Mouse (Mus musculus): Measurements from ENCODE around the gene Cys1. TPM values are rescaled to one million over a fixed set of nuclear protein-coding genes. Genes with fewer than 3 reads are reported as not detected.

Cys1 gene
- polyA plus RNA-seq, 1 experiment from 2014 or later = 1.3 TPM

- Histone ChIP-seq H3K4me1 (ENCODE audit: insufficient read depth) (no peaks in the 10 kb centered on the region), H3K36me3 (ENCODE audit: insufficient read depth) (no peaks in the 10 kb centered on the region), H3K4me3 (ENCODE audit: low read depth, low read length) (no peak overlapping the region), H3K9me3 (ENCODE audit: low read depth, low read length) (no peaks in the 10 kb centered on the region), H3K27ac (ENCODE audit: low read depth) (no peak overlapping the region), H3K9ac (no peak overlapping the region), H3K4me2 (no peak overlapping the region), H3K27me3 (ENCODE audit: insufficient read depth, low read length) (no peaks in the 10 kb centered on the region)
- no peak for ATAC-seq (ENCODE audit: insufficient read depth)
- DNase-seq = no peak
- no peak for TF ChIP-seq CTCF (IDR thresholded peaks at IDR 0.05; ENCODE audit: low read depth)
- WGBS = 78% methylated on average over 4 of the region's 4 CpGs
These were observed 62.2 kb downstream of the Cys1 start for GRCm38 (mm10) chr12:24619436-24619835.

Other genes starting within 250 kb of the Cys1 start
- 31.5 and 32.2 TPM in 2 replicates for gene Taf1b, start 183.5 kb downstream of the Cys1 start, polyA plus RNA-seq (2014; fragmentation: Nextera tagmentation; extraction: Ambion mirVana)
- 2.1 and 2.5 TPM in 2 replicates for gene Grhl1, start 109.5 kb downstream of the Cys1 start, polyA plus RNA-seq (2014; fragmentation: Nextera tagmentation; extraction: Ambion mirVana)
- 12.3 and 13.4 TPM in 2 replicates for gene Klf11, start 30.5 kb downstream of the Cys1 start, polyA plus RNA-seq (2014; fragmentation: Nextera tagmentation; extraction: Ambion mirVana)
- 219 and 221 TPM in 2 replicates for gene Rrm2, start 26.4 kb upstream of the Cys1 start, polyA plus RNA-seq (2014; fragmentation: Nextera tagmentation; extraction: Ambion mirVana)
- 44.6 and 45.7 TPM in 2 replicates for gene Mboat2, start 149.1 kb upstream of the Cys1 start, polyA plus RNA-seq (2014; fragmentation: Nextera tagmentation; extraction: Ambion mirVana)